Comparison of ENCODE assay signal across 8 mouse cellular contexts in the genomic region with DNA sequence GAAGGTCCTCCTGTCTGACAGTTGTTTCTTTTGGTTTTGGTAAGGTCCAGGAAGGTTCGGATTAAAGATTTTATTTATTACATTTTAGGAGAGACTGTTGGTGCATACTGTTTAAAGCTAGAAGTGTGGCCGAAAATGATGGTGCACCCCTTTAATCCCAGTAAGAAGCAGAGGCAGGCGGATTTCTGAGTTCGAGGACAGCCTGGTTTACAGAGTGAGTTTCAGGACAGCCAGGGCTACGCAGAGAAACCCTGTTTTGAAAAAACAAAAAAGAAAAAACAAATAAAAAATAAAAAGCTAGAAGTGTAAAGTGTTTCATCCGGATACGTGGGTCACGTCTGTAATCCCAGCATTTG. TPM values are rescaled to one million over a fixed set of nuclear protein-coding genes. Genes with fewer than 3 reads are reported as not detected.
DNase-seq lines count a peak whose midpoint lies in the region; ATAC-seq and TF ChIP-seq lines count a peak whose summit lies in the region.

No protein-coding gene starts in this region.

- no peak for TF ChIP-seq POLR2A in embryonic fibroblast, embryonic 13.5 days (IDR thresholded peaks at IDR 0.05; ENCODE audit: low read depth, low read length)

- intact Hi-C loops in left cerebral cortex, postnatal 4 days (cut with DNase I): no loop called here

- no peak for DNase-seq in lung, embryonic 14.5 days
- DNase-seq in lung, postnatal 25 days (ENCODE audit: low spot score): no peak
- DNase-seq in cerebellum, adult 9-11 months: no peak
- no peak for DNase-seq in kidney, postnatal 36 days
- no peak for DNase-seq in left cerebral cortex, postnatal 4 days

- peak overlapping the region; percentile 61 for H3K4me3 ChIP-seq in lung, embryonic 14.5 days (ENCODE audit: low read depth, low read length)
- peak overlapping the region; percentile 51 for H3K4me3 ChIP-seq in embryonic fibroblast, embryonic 13.5 days (ENCODE audit: insufficient read depth, low read length)
- peak overlapping the region; percentile 59 for H3K4me3 ChIP-seq in limb, embryonic 12.5 days (replicated peaks)
- peak overlapping the region; percentile 64 for H3K4me3 ChIP-seq in neural tube, embryonic 15.5 days (replicated peaks)

- peak overlapping the region; percentile 58 for H3K9ac ChIP-seq in lung, embryonic 14.5 days
- H3K9ac ChIP-seq in limb, embryonic 12.5 days (replicated peaks): 0 out of 2 replicates have a peak overlapping the region, but pooled peaks have one; percentile 60
- H3K9ac ChIP-seq in neural tube, embryonic 15.5 days (replicated peaks): 0 out of 2 replicates have a peak overlapping the region, but pooled peaks have one; percentile 71

- H3K9me3 ChIP-seq in lung, embryonic 14.5 days (ENCODE audit: low read depth, low read length): no peaks in the 10 kb centered on the region
- H3K9me3 ChIP-seq in limb, embryonic 12.5 days: no peaks in the 10 kb centered on the region
- no peaks in the 10 kb centered on the region for H3K9me3 ChIP-seq in neural tube, embryonic 15.5 days (replicated peaks)

- WGBS in lung, embryonic 14.5 days: 27% methylated on average over 8 of the region's 8 CpGs
- WGBS in limb, embryonic 12.5 days: 30% methylated on average over 8 of the region's 8 CpGs
- 34% methylated on average over 8 of the region's 8 CpGs for WGBS in neural tube, embryonic 15.5 days

- 0 out of 2 replicates have a peak, but pooled peaks have one; percentile 57 for ATAC-seq in lung, embryonic 14.5 days (ENCODE audit: insufficient read depth)
- ATAC-seq in limb, embryonic 12.5 days (ENCODE audit: insufficient number of reproducible peaks, insufficient read depth, low FRiP score, low TSS enrichment, low read depth): peak; percentile 40; the same call in 1 of the 2 replicates
- ATAC-seq in neural tube, embryonic 15.5 days (ENCODE audit: low FRiP score): no peak

- H3K36me3 ChIP-seq in lung, embryonic 14.5 days (ENCODE audit: insufficient read depth): no peaks in the 10 kb centered on the region
- peaks cover 7% of the 10 kb centered on the region; the same call in 1 of the 2 replicates for H3K36me3 ChIP-seq in limb, embryonic 12.5 days
- H3K36me3 ChIP-seq in neural tube, embryonic 15.5 days: 0 out of 2 replicates have a peak, but pooled peaks cover 5% of the 10 kb centered on the region

- 0 out of 2 replicates have a peak, but pooled peaks cover 3% of the 10 kb centered on the region for H3K4me1 ChIP-seq in lung, embryonic 14.5 days (ENCODE audit: insufficient read depth)
- H3K4me1 ChIP-seq in embryonic fibroblast, embryonic 13.5 days (ENCODE audit: control insufficient read depth, insufficient read depth, low read length): no peaks in the 10 kb centered on the region
- no peaks in the 10 kb centered on the region for H3K4me1 ChIP-seq in limb, embryonic 12.5 days (replicated peaks)
- peaks cover 14% of the 10 kb centered on the region for H3K4me1 ChIP-seq in neural tube, embryonic 15.5 days

- 0 out of 2 replicates have a peak overlapping the region, but pooled peaks have one; percentile 50 for H3K27ac ChIP-seq in lung, embryonic 14.5 days (ENCODE audit: low read depth)
- H3K27ac ChIP-seq in embryonic fibroblast, embryonic 13.5 days (ENCODE audit: insufficient read depth, low read length): 0 out of 2 replicates have a peak overlapping the region, but pooled peaks have one; percentile 18
- H3K27ac ChIP-seq in limb, embryonic 12.5 days: no peak overlapping the region
- peak overlapping the region; percentile 72 for H3K27ac ChIP-seq in neural tube, embryonic 15.5 days (replicated peaks)

- no peaks in the 10 kb centered on the region for H3K27me3 ChIP-seq in lung, embryonic 14.5 days (ENCODE audit: insufficient read depth, low read length)
- H3K27me3 ChIP-seq in limb, embryonic 12.5 days: no peaks in the 10 kb centered on the region
- no peaks in the 10 kb centered on the region for H3K27me3 ChIP-seq in neural tube, embryonic 15.5 days (replicated peaks)

- H3K4me2 ChIP-seq in lung, embryonic 14.5 days: peak overlapping the region; percentile 67
- peak overlapping the region; percentile 81 for H3K4me2 ChIP-seq in limb, embryonic 12.5 days
- H3K4me2 ChIP-seq in neural tube, embryonic 15.5 days: peak overlapping the region; percentile 79

- no peak for TF ChIP-seq CTCF in lung, embryonic 14.5 days (IDR thresholded peaks at IDR 0.05; ENCODE audit: low read depth)
- TF ChIP-seq CTCF in embryonic fibroblast, embryonic 13.5 days (IDR thresholded peaks at IDR 0.05; ENCODE audit: borderline replicate concordance, insufficient read depth, low read length): no peak

RNA-seq across cellular contexts. Expression of gene Mfap1b, which starts 0.3 kb away (rescaled TPM):
- 47.9 and 51.2 TPM in 2 replicates for polyA plus RNA-seq in lung, embryonic 14.5 days (2014; fragmentation: Nextera tagmentation; extraction: Ambion mirVana)
- polyA plus RNA-seq in embryonic fibroblast, embryonic 13.5 days (2011; ENCODE audit: insufficient read length, low read depth, missing spikeins): 24.7 and 28.7 TPM in 2 replicates
- polyA plus RNA-seq in limb, embryonic 12.5 days (2016; fragmentation: Nextera tagmentation; extraction: Ambion mirVana): 66.1 and 67.7 TPM in 2 replicates
- 67.8 and 71.5 TPM in 2 replicates for polyA plus RNA-seq in neural tube, embryonic 15.5 days (2015; fragmentation: Nextera tagmentation; extraction: Ambion mirVana)
- 10 to 100 TPM; 33.9 to 37.8 TPM for total RNA-seq in left cerebral cortex, postnatal 4 days (2021)

RNA-seq across cellular contexts. Expression of gene Serinc4, which starts 17.6 kb away (rescaled TPM):
- 0.47 TPM in 1 of 2 replicates, not detected in the other for polyA plus RNA-seq in lung, embryonic 14.5 days (2014; fragmentation: Nextera tagmentation; extraction: Ambion mirVana)
- 0.63 TPM in 1 of 2 replicates, not detected in the other for polyA plus RNA-seq in embryonic fibroblast, embryonic 13.5 days (2011; ENCODE audit: insufficient read length, low read depth, missing spikeins)
- 0.14 TPM in 1 of 2 replicates, not detected in the other for polyA plus RNA-seq in limb, embryonic 12.5 days (2016; fragmentation: Nextera tagmentation; extraction: Ambion mirVana)
- 0.63 and 0.92 TPM in 2 replicates for polyA plus RNA-seq in neural tube, embryonic 15.5 days (2015; fragmentation: Nextera tagmentation; extraction: Ambion mirVana)
- 1 to 10 TPM; 2.7 to 3.0 TPM for total RNA-seq in left cerebral cortex, postnatal 4 days (2021)

RNA-seq across cellular contexts. Expression of gene Hypk, which starts 21.1 kb away (rescaled TPM):
- polyA plus RNA-seq in lung, embryonic 14.5 days (2014; fragmentation: Nextera tagmentation; extraction: Ambion mirVana): 87.4 and 97.0 TPM in 2 replicates
- polyA plus RNA-seq in embryonic fibroblast, embryonic 13.5 days (2011; ENCODE audit: insufficient read length, low read depth, missing spikeins): 80.6 and 86.4 TPM in 2 replicates
- polyA plus RNA-seq in limb, embryonic 12.5 days (2016; fragmentation: Nextera tagmentation; extraction: Ambion mirVana): 150 and 153 TPM in 2 replicates
- 118 and 120 TPM in 2 replicates for polyA plus RNA-seq in neural tube, embryonic 15.5 days (2015; fragmentation: Nextera tagmentation; extraction: Ambion mirVana)
- total RNA-seq in left cerebral cortex, postnatal 4 days (2021): 10 to 100 TPM; 28.1 to 28.9 TPM

RNA-seq across cellular contexts. Expression of gene Serf2, which starts 25.2 kb away (rescaled TPM):
- 488 and 525 TPM in 2 replicates for polyA plus RNA-seq in lung, embryonic 14.5 days (2014; fragmentation: Nextera tagmentation; extraction: Ambion mirVana)
- 553 and 625 TPM in 2 replicates for polyA plus RNA-seq in embryonic fibroblast, embryonic 13.5 days (2011; ENCODE audit: insufficient read length, low read depth, missing spikeins)
- polyA plus RNA-seq in limb, embryonic 12.5 days (2016; fragmentation: Nextera tagmentation; extraction: Ambion mirVana): 521 and 544 TPM in 2 replicates
- 297 and 319 TPM in 2 replicates for polyA plus RNA-seq in neural tube, embryonic 15.5 days (2015; fragmentation: Nextera tagmentation; extraction: Ambion mirVana)
- total RNA-seq in left cerebral cortex, postnatal 4 days (2021): 100 to 1,000 TPM; 133 to 149 TPM

RNA-seq across cellular contexts. Expression of gene Ell3, which starts 30.1 kb away (rescaled TPM):
- polyA plus RNA-seq in lung, embryonic 14.5 days (2014; fragmentation: Nextera tagmentation; extraction: Ambion mirVana): 9.0 and 10.4 TPM in 2 replicates
- not detected in 2 replicates for polyA plus RNA-seq in embryonic fibroblast, embryonic 13.5 days (2011; ENCODE audit: insufficient read length, low read depth, missing spikeins)
- polyA plus RNA-seq in limb, embryonic 12.5 days (2016; fragmentation: Nextera tagmentation; extraction: Ambion mirVana): 10.8 and 13.5 TPM in 2 replicates
- 2.6 and 3.6 TPM in 2 replicates for polyA plus RNA-seq in neural tube, embryonic 15.5 days (2015; fragmentation: Nextera tagmentation; extraction: Ambion mirVana)
- not detected for total RNA-seq in left cerebral cortex, postnatal 4 days (2021)
